Mouse (Mus musculus) right cerebral cortex, postnatal 4 days (tissue): ENCODE measurements around the gene Spata46.
A peak's percentile ranks its signal among the peaks of the same experiment; 100 is the strongest.

ENCODE experiments used
- DNase-seq: peaks from one replicate; pipeline ENCODE4 v3.0.0-alpha.2; 2022

The Spata46 gene

GRCm38 (mm10) chr1:170308503-170308902, at the start of gene Spata46:
Spata46 (plus strand) TSS chr1:170308803.
- no peak for DNase-seq

- DNase-seq: no peak
These were observed 38.3 kb upstream of the Spata46 start for GRCm38 (mm10) chr1:170270281-170270680.

GRCm38 (mm10) chr1:170270696-170271095, 37.9 kb upstream of the Spata46 start:
- DNase-seq: no peak

- DNase-seq: no peak
These were observed 35.4 kb upstream of the Spata46 start for GRCm38 (mm10) chr1:170273252-170273651.

GRCm38 (mm10) chr1:170277016-170277415, 31.6 kb upstream of the Spata46 start, which contains the start of gene Sh2d1b1:
Sh2d1b1 (plus strand) TSS chr1:170277320.
- no peak for DNase-seq

GRCm38 (mm10) chr1:170282415-170283129, 26.0 kb upstream of the Spata46 start:
- DNase-seq: no peak

GRCm38 (mm10) chr1:170292239-170292951, 16.2 kb upstream of the Spata46 start:
- peak; percentile 40 for DNase-seq

GRCm38 (mm10) chr1:170293257-170293656, 15.3 kb upstream of the Spata46 start:
- DNase-seq: no peak

GRCm38 (mm10) chr1:170294786-170295570, 13.6 kb upstream of the Spata46 start:
- DNase-seq: no peak

GRCm38 (mm10) chr1:170299496-170299895, 9.1 kb upstream of the Spata46 start:
- DNase-seq: no peak

- no peak for DNase-seq
These were observed 6.9 kb upstream of the Spata46 start for GRCm38 (mm10) chr1:170301686-170302085.

GRCm38 (mm10) chr1:170302456-170302855, 6.1 kb upstream of the Spata46 start:
- no peak for DNase-seq

GRCm38 (mm10) chr1:170303103-170303502, 5.5 kb upstream of the Spata46 start:
- DNase-seq: no peak

- no peak for DNase-seq
These were observed 3.6 kb upstream of the Spata46 start for GRCm38 (mm10) chr1:170305002-170305401.

- DNase-seq: no peak
These were observed 2.4 kb upstream of the Spata46 start, which contains the start of gene Gm7694 for GRCm38 (mm10) chr1:170306232-170306631. Gm7694 (minus strand) TSS chr1:170306332.

GRCm38 (mm10) chr1:170311431-170311830, 2.8 kb downstream of the Spata46 start:
- no peak for DNase-seq

GRCm38 (mm10) chr1:170322046-170322445, 13.4 kb downstream of the Spata46 start:
- no peak for DNase-seq

GRCm38 (mm10) chr1:170323001-170323400, 14.4 kb downstream of the Spata46 start:
- no peak for DNase-seq

GRCm38 (mm10) chr1:170324312-170324711, 15.7 kb downstream of the Spata46 start:
- DNase-seq: no peak

GRCm38 (mm10) chr1:170325277-170325676, 16.7 kb downstream of the Spata46 start:
- DNase-seq: no peak

- no peak for DNase-seq
These were observed 23.3 kb downstream of the Spata46 start for GRCm38 (mm10) chr1:170331926-170332325.

- DNase-seq: no peak
These were observed 24.2 kb downstream of the Spata46 start for GRCm38 (mm10) chr1:170332775-170333174.

- DNase-seq: no peak
These were observed 31.3 kb downstream of the Spata46 start for GRCm38 (mm10) chr1:170339943-170340342.
